In genomic region chr6:72442921-72443604, GRCm38 (mm10) we compare ENCODE assay signal across 18 mouse cellular contexts.
"Had no signal": no experiment of that assay in that cellular context is flagged by ENCODE, and none has a peak within 500 bp of the region (broad histone marks: within the 10 kb centered on the region; RNA-seq: fewer than 3 reads in every experiment).

No protein-coding gene starts in this region.

- H3K4me3 ChIP-seq: midbrain, embryonic 10.5 days; myocyte; neural tube, embryonic 13.5 days; neural tube, embryonic 15.5 days had no signal

- H3K27ac ChIP-seq: midbrain, embryonic 10.5 days; neural tube, embryonic 13.5 days; neural tube, embryonic 15.5 days had no signal

- H3K9me3 ChIP-seq: midbrain, embryonic 10.5 days; neural tube, embryonic 13.5 days; neural tube, embryonic 15.5 days had no signal

- H3K4me2 ChIP-seq: lung, embryonic 14.5 days; neural tube, embryonic 13.5 days; neural tube, embryonic 15.5 days had no signal

- H3K9ac ChIP-seq: lung, embryonic 14.5 days; neural tube, embryonic 13.5 days; neural tube, embryonic 15.5 days had no signal

- H3K36me3 ChIP-seq: neural tube, embryonic 13.5 days; neural tube, embryonic 15.5 days had no signal

- ATAC-seq: midbrain, embryonic 16.5 days had no signal

- DNase-seq: lung, adult 18-20 months; lung, embryonic 14.5 days; lung, postnatal 10 days; lung, postnatal 4 days; midbrain, embryonic 14.5 days; retina, postnatal 1 day; right cerebral cortex, adult 18-20 months; right cerebral cortex, postnatal 25 days; right cerebral cortex, postnatal 4 days; spleen, adult 18-20 months; thymus, adult 18-20 months; thymus, postnatal 14 days; thymus, postnatal 36 days had no signal

- H3K27me3 ChIP-seq: neural tube, embryonic 15.5 days had no signal
